Mouse (Mus musculus): ENCODE results near the gene Eif3b. TPM values are rescaled to one million over a fixed set of nuclear protein-coding genes. Genes with fewer than 3 reads are reported as not detected.
"Not testable (repeated sequence)": the region's sequence is repeated elsewhere in the genome, so short reads cannot be mapped to it uniquely, and the experiment has no call there.

Eif3b gene
- total RNA-seq, 2 experiments from 2014 or later, result 90.4 to 96.3 TPM

DNA sequence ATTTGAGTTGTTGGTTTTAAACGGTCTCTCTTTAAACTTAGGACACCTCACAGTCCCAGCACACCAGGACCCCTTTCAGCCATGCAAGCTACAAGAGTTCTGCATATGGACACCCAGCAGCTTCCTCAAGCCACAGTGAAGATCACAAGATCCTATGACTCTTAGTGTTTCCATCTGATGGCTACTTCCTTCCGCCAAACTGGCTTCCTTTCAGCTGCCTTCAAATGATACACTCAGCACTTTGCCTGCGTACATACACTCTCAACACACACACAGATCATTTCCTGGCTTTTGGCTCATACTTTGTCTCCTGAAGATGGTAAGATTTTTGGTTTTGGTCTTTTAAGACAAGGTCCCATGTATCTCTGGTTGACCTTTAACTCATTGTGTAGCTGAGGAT lies 26.4 kb upstream of the Eif3b start:
- DNase-seq (ENCODE audit: low spot score in 2 of 2), result no peak

DNA sequence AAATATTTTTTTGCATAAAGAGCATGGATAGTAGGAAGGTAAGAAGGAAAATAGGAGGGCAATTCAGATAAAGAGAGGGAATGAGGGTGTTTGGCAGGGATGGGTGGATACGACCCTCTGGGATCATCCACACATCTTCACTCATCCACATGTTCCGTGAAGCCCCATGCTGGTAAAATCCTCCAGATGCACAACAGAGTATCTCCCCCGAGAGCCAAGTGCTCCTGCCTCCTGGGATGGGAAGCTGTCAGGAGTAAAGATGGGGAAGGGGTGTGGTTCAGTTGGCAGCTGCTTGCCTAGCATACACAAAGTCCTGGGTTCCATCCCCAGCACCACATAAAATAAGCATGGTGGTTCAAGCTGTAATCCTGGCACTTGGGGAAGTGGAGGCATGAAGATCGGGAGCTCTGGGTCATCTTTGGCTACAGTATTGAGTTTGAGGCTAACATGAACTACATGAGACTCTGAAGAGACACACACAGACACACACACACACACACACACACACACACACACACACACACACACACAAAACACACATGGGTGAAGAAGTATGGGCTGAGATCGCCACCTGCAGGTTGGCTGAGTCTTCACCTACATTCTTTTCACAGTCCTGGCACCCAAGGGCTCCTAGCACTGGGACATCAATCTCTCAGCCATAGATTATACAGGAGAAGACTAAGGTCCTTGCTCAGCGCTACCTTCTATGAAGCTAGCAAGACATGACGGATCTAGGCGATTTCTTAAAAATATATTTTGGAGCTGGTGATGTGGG lies 22.8 kb upstream of the Eif3b start:
- DNase-seq (ENCODE audit: low spot score in 2 of 2), result no peak

GRCm38 (mm10) chr5:140402640-140403270 lies 16.4 kb upstream of the Eif3b start:
- no peak for DNase-seq (ENCODE audit: low spot score in 2 of 2)

DNA sequence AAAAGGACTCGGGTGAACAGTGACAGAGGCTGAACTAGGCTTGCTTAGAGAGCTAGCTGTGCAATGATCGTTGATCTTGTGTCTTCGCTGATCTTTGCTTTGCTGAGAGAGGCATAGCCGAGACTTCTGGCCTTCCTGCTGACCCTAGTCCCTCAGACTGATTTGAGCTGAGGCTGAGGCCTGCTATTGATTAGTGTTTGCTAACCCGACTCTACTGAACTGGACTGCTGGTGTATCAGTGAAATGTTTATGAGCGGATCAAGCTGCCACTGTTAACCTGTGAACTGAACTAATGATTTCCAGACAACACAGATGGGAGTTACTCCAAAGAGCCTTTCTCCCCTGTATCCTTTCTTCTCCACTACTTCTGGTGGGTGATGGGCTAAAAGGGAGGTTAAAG lies 14.0 kb upstream of the Eif3b start:
- DNase-seq (ENCODE audit: low spot score in 2 of 2), result no peak

- no peak for DNase-seq (ENCODE audit: low spot score in 2 of 2)
Measured at GRCm38 (mm10) chr5:140406666-140407065, 12.5 kb upstream of the Eif3b start.

DNA sequence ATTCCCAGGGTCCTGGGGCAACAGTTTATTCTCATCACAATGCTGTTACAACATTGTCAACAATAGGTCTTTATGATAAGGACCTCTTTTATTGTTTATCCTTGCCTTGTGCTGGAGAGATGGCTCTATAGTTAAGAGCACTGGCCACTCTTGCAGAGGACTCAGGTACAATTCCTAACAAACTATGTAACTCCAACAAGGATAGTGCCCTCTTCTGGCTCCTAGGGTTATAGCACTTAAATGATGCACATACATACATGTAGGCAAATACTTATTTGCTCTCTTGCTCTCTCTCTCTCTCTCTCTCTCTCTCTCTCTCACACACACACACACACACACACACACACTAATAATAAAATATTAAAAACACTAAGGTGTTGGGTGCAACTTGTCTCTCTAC lies 10.3 kb upstream of the Eif3b start:
- no peak for DNase-seq (ENCODE audit: low spot score in 2 of 2)

GRCm38 (mm10) chr5:140411339-140411738 lies 7.8 kb upstream of the Eif3b start:
- DNase-seq (ENCODE audit: low spot score in 2 of 2), result peak; percentile 24 to 69

GRCm38 (mm10) chr5:140414647-140415046 lies 4.5 kb upstream of the Eif3b start:
- DNase-seq (ENCODE audit: low spot score in 2 of 2), result no peak

- peak in 1 of 2 experiments; percentile 4 for DNase-seq (ENCODE audit: low spot score in 2 of 2)
Measured at GRCm38 (mm10) chr5:140418106-140418488, 1.0 kb upstream of the Eif3b start.

DNA sequence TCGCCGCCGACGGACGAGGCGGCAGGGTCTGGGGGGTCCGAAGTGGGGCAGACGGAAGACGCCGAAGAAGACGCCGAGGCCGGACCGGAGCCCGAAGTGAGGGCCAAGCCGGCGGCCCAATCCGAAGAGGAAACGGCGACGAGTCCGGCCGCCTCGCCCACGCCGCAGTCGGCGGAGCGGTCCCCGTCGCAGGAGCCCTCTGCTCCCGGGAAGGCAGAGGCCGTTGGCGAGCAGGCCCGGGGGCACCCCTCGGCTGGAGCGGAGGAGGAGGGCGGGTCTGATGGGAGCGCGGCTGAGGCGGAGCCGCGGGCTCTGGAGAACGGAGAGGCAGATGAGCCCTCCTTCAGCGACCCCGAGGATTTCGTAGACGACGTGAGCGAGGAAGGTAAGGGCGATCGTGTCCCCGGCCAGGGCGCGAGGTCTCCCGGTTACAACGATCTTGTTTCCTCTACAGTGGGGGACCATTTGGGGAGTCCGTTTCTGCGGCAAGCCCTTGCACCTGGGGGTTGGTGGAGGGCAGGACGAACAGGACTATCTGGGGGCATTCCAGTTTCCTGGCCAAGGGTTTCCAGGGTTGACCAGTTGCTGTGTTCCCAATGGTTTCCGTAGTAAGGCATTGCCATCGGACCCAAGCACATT lies 433 bp downstream of the Eif3b start:
- DNase-seq (ENCODE audit: low spot score in 2 of 2), result peak in 1 of 2 experiments; percentile 7

DNA sequence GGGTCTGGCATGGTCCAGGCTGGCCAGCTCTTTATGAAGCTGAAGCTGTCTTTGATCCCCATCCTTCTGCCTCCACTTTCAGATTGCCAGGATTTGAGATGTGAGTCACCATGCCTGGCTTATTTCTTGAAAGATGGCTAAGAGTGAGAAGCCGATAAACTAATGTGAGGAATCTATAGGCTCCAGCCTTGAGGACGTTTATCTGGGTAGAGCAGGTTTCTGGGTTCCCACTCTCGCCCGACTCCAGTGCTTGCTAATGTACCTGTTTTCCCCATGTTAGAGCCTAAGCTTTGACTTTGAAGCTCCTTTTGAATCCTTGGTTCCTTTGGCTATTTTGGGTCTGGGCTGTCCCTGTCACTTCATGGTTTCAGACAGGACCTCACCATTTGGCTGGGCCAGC lies 1.5 kb downstream of the Eif3b start:
- no peak for DNase-seq (ENCODE audit: low spot score in 2 of 2)

- DNase-seq (ENCODE audit: low spot score in 2 of 2), result no peak
Measured at GRCm38 (mm10) chr5:140425016-140425783, 6.1 kb downstream of the Eif3b start.

- not testable (repeated sequence) for DNase-seq (ENCODE audit: low spot score in 2 of 2)
Measured at GRCm38 (mm10) chr5:140439117-140439516, 20.0 kb downstream of the Eif3b start.

DNA sequence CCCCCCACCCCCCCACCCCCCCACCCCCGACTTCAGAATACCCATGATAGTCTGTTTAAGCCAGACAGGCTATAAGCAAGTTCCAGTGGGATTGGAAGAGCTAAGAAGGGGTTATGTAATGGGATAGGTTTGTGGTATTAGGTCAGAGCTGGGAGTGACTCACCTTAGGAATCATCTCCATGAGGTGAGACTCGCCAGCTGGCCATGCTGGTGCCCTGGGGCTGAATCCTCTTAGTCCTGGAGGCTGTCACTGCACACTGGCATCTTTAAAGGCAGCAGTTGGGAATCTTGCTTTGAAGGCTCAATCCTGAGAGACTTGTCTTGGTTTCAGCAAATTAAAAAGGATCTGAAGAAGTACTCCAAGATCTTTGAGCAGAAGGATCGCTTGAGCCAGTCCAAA lies 22.3 kb downstream of the Eif3b start:
- DNase-seq (ENCODE audit: low spot score in 2 of 2), result no peak

GRCm38 (mm10) chr5:140444012-140444411 lies 24.9 kb downstream of the Eif3b start:
- DNase-seq (ENCODE audit: low spot score in 2 of 2), result no peak

DNA sequence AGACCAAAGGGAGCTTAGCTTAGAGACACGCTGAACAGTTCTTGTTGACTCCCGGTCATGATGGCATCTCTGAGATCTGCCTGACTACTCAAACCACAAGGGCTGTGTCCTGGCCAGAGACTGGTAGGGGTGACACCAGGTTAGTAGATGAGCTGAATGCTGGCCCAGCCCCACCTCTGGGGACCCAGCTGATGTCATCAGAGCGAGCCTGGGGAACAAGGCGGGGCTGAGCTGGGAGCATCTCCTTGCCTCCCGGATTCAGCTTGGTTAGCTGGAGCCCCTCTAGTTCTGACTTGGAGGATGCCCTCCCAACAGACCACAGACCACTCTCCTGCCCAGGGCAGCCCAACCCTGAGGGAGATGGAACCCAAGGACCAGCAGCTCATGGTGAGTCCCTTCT lies 26.2 kb downstream of the Eif3b start, which contains the start of gene Gm4869:
Gm4869 (plus strand) TSS at position 301 of the 400 bp plus-strand sequence.
- DNase-seq (ENCODE audit: low spot score in 2 of 2), result no peak

GRCm38 (mm10) chr5:140446054-140446453 lies 26.9 kb downstream of the Eif3b start:
- no peak for DNase-seq (ENCODE audit: low spot score in 2 of 2)

DNA sequence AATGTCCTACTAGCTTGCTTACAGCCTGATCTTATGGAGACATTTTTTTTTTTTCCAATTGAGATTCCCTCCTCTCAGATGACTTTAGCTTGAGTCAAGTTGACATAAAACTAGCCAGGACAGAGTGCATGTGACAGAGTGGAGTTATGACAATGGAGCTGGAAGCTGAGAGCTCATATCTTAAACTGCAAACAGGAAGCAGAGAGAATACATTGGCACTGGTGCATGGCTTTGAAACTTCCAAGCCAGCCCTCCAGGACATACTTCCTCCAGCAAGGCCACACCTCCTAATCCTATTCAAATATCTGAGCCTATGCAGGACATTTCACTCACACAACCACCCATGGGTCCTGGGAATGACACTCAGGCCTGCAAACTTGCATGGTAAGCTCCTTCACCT lies 35.4 kb downstream of the Eif3b start:
- DNase-seq (ENCODE audit: low spot score in 2 of 2), result no peak

- DNase-seq (ENCODE audit: low spot score in 2 of 2), result no peak
Measured at GRCm38 (mm10) chr5:140455466-140455865, 36.3 kb downstream of the Eif3b start.

DNA sequence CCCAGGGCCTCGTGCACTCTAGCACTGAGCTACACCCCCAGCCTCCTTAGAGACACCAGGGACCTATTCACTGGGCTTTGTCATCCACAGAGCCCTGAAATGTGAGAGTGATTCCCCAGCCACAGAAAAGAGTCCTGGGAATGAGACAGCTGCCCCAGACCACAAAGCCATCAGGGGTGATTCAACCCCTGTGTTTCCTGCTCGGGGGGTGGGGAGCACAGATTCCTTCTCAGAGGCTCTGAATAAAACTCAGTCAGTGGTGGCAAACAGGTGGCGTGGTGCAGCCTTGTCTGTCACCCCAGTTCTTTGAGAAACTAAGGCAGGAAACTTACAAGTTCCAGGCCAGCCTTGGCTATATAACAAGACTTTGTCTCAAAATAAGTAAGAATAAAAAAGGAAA lies 42.3 kb downstream of the Eif3b start:
- DNase-seq (ENCODE audit: low spot score in 2 of 2), result no peak

GRCm38 (mm10) chr5:140463151-140463550 lies 44.0 kb downstream of the Eif3b start:
- not testable (repeated sequence) for DNase-seq (ENCODE audit: low spot score in 2 of 2)

DNA sequence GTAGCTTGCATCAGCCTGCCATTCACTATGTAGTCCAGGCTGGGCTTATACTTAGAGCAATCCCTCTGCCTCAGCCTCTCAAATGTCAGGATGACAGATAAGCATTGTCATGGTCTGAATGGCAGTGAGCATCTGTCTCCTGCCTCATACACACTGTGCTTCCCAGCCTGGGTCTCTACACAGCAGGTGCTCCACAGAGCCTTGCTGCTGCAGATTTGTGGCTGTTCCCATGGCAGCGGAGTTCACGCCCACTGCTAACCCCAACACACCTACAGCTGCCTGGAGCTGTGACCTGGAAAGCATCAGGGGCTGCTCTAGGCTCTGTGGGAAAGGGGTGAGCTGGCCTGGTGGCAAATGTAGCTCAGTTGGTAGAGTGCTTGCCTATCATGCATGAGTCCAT lies 45.8 kb downstream of the Eif3b start:
- DNase-seq (ENCODE audit: low spot score in 2 of 2), result no peak
